Mouse (Mus musculus) erythroblast, embryonic 14.5 days (primary cell): Measurements from ENCODE around the gene Aoc1.

Source experiments
- GATA1 ChIP-seq: IDR thresholded peaks from 2 replicates; pipeline ENCODE4 v1.6.1; 2012; ENCODE audit warnings: low read length, inconsistent platforms, mixed read lengths
- TAL1 ChIP-seq: IDR thresholded peaks from 3 replicates; pipeline ENCODE4 v1.6.1; 2012; ENCODE audit warnings: low read length, inconsistent platforms, mixed read lengths

DNA sequence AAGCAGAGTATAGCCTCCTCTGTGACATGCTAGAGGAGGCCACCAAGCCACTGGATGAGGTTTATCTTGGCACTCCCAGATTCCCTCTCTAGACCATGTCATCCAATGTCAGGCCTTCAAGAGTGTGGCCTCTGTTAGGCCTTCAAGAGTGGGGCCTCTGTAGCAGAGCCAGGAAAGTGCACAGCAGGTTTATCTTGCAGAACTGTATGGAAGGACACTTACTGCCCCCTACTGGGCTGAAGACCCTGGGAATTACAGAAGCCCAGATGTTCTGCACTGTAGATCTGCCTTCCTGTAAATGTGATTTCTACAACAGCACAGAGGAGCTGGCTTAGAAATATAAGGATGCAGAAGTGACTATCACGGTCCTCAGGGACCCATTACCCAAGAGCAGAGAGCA is 82.2 kb downstream of the Aoc1 start:
- TF ChIP-seq GATA1 (no peak), TAL1 (no peak)
